Mouse (Mus musculus) erythroblast, adult 5-6 weeks (primary cell): ENCODE measurements around the gene Nr1i3. TPM values are rescaled to one million over a fixed set of nuclear protein-coding genes. Genes with fewer than 3 reads are reported as not detected.
A peak's percentile ranks its signal among the peaks of the same experiment; 100 is the strongest.
"Not testable (repeated sequence)": the region's sequence is repeated elsewhere in the genome, so short reads cannot be mapped to it uniquely, and the experiment has no call there.

Experiments used
- ATAC-seq: replicated peaks from 2 replicates; pipeline ENCODE4 v1.8.0; 2016; ENCODE audit warnings: moderate number of reproducible peaks, mild to moderate bottlenecking, moderate TSS enrichment, inconsistent platforms; ENCODE audit not compliant: poor library complexity, low FRiP score, severe bottlenecking
- total RNA-seq, 2 experiments: library from RNA; stranded (forward) in 1 of 2; stranded (reverse) in 1 of 2; fragments of 150-400 nt in 1 of 2; fragments of 200-764, 138-1000 nt in 1 of 2; gene quantifications; 2 replicates each; pipeline versions ENCODE4 v1.2.3 to v1.2.4; 2015 to 2017; ENCODE audit warnings: low replicate concordance in 2 of 2

The Nr1i3 gene
- total RNA-seq, 2 experiments from 2014 or later: not detected

DNA sequence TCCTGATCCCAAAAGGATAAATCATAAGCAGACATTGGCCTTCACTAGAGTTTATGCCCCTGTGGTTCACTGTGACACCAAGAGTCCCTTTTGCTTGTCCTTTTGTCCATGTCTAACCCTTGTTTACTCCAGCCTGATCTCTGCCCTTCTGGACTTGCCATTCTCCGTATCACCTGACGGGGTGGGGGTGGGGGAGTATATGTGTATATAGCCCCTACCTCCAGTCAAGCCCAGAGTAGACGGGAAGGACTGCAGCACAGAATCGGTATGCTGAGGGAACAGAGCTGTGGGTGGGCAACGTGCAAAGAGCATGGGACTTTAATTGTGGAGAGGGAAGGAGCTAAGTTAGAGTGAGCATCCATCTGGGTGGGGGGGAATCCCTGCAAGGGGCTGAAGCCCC, 11.1 kb downstream of the Nr1i3 start, which contains the start of gene Apoa2:
Gene Apoa2 (plus strand): TSS at position 198 of the 400 bp plus-strand sequence.
- ATAC-seq: no peak

- no peak for ATAC-seq
Measured at GRCm38 (mm10) chr1:171226780-171227179, 13.0 kb downstream of the Nr1i3 start.

GRCm38 (mm10) chr1:171227879-171228278, 14.1 kb downstream of the Nr1i3 start:
- no peak for ATAC-seq

DNA sequence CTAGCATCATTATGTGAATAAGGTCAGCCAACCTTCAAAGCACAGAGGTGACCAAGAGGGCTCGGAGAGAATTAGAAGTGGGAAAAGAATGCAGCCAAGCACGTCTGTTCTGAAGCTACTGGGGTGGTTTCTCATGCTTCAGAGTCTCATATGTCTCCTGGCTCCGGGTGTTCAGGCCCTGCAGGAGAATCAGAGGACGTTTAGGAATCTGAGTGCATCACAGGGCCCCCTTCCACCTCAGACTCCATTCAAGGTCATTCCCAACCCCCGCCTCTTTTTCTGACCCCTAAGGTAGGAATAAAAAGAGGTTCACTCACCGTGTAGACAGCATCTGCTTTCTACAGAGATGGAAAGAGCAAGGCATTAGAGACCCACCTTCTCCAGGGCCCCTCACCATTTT, 16.0 kb downstream of the Nr1i3 start:
- ATAC-seq: no peak

DNA sequence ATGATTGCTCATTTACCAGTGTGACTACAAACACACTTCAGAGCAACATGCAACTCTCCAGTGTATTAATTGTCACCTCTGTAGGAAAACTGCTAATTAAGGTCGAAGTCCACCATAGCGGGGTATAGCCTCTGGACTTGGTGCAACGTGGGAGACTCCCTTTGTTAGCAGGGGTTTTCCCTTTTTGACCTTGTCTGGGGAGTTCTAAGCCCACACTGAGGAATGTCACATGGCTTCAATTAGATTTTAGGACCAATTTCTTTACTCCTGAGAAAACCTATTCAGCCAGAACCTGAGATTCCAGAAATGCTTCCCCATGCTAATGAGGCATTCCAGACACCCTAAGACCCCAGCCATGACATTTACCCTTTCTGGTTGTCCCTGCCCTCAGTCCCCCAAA, 16.4 kb downstream of the Nr1i3 start:
- no peak for ATAC-seq

DNA sequence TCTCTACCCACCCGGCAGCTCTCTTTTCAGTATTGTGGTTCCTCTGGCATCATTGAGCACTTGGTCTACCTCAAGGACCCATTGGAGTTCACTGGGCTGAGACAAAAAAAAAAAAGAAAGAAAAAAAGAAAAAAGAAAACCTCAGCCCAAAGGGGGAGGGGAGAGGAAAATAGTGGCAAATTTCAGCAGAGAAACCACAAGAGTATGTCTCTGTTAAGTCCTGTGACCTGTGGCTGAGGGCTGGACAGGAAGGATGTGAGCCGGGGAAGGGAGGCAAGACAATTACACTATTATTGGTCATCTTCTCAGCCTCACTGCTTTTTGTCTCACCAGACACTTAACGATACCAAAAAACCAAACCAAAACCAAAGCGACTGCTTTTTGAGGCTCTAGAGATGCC, 18.1 kb downstream of the Nr1i3 start:
- ATAC-seq: no peak

DNA sequence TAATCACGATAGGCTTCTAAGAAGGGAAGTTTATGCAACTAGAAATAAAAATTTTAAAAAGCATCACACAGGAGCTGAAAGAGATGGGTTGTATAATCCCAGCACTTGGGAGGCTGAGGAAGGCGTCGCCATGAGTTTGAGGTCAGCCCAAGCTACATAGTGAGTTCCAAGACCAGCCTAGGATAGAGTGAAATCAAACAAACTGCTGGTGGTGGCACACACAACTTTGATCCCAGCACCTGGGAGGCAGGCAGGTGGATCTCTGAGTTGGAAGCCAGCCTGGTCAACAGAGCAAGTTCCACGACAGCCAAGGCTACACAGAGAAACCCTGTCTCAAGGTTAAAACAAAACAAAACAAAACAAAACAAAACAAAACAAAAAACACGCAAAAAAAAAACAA, 18.6 kb downstream of the Nr1i3 start:
- ATAC-seq: no peak

DNA sequence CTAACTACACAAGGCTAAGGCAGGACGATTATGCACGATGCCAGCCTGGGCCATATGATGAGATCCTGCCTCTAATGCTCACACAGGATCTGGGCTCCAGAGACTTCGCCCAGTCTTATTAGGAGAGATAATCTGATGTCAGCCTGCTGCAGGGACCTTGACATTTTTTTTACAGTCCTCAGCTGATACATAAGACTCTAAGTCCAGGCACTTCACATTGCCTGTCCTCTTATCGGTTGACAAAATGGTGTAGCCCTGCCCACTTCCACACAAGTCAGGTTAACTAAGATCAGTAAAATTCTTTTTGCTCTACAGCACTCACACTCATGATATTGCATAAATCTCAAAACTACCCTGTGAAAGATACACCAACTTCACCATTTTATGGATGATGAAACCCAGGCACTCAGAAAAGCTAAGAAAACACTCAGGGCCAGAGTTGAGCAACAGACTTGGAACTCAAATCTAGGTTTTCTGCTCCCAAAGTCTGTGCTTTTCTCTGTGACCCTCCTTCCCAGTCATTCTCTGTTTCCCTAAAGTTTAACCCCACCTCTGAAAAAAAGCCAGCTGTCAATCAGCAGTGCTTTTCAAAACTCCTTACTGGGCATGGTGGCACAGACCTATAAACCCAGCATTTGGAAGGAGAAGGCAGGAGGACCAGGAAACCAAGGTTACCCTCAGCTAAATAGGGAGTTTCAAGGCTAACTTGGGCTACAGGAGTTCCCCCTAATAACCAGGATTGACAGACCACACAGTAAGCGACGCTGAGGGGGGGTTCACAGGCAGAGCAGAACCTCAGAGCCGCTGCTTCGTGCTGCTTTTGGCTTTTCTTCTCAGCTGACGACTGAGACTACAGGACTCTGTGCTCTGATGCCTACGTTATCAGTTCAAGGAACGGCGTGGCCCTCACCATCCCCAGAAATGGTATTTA, 19.3 kb downstream of the Nr1i3 start:
- no peak for ATAC-seq

DNA sequence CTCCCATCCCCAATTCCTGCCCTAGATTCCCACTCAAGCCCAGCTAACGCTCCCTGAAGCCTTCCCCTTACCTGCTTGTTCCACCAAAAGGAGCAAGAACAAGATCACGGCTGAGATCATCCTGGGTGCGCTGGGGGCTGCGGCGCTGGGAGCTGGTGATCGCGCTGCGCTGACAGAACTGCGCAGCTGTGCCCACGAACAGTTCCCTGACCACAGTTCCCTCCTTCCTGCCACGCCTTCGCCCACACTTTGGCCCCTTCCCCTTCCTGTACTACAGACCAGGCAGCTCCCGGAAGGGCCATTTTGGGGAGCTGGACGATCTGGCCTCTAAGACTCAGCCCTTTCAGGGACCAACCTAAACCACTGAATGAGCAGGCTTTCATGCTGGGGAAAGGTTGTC, 20.4 kb downstream of the Nr1i3 start, which contains the start of gene Fcer1g:
Gene Fcer1g (minus strand): TSS at position 240 of the 400 bp plus-strand sequence.
- no peak for ATAC-seq

DNA sequence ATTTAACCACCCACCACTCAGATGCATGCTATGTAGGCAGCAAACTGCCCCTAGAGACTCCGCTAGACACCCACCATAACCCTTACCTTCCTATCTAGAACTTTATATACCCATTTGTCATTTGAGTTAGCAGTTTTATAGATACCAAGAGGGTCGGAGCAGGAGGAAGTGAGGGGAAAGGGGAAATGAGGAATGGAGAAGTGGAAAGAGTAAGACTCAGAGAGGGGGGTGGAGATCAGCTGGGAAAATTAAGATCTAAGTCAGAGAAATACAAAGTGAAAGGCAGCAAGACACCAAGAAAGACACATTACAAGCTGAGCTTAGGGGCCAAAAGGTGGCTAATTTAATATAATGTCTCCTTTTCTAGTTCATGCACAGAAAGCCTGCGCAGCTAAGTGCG, 20.8 kb downstream of the Nr1i3 start:
- no peak for ATAC-seq

DNA sequence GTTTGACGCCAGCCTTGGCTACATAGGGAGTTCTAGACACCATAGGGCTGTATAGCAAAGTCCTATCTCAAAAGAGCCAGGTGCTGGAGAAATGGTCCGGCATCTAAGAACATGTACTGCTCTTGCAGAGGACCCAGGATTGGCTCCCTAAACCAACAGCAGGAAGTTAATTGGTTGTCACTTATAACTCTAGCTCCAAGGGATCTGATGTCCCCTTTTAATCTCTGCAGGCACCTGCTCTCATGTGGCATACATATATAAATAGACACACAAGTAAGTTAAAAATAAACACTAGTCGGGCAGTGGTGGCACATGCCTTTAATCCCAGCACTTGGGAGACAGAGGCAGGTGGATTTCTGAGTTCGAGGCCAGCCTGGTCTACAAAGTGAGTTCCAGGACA, 22.0 kb downstream of the Nr1i3 start:
- no peak for ATAC-seq

GRCm38 (mm10) chr1:171237438-171237837, 23.7 kb downstream of the Nr1i3 start:
- no peak for ATAC-seq

DNA sequence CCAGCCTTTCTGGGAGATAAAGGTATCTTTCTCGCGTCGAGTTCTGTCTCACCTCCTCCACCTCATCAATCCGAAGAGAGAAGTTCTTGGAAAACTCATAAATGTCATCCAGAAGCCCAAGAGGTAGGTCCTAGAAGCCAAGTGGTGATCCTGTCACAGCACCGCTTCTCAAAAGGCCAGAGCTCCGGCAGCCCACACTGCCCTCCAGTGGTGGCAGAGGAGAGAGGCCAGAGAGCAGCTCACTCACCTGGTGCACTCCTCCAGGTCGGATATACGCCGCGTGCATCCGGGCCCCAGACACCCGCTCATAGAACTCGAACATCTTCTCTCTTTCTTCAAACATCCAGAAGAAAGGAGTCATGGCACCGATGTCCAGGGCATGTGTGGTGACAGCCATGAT, 24.7 kb downstream of the Nr1i3 start:
- peak; percentile 87 for ATAC-seq

- ATAC-seq: no peak
Measured at GRCm38 (mm10) chr1:171239992-171240744, 26.4 kb downstream of the Nr1i3 start.

GRCm38 (mm10) chr1:171240911-171241310, 27.1 kb downstream of the Nr1i3 start:
- no peak for ATAC-seq

- ATAC-seq: not testable (repeated sequence)
Measured at GRCm38 (mm10) chr1:171241952-171242351, 28.2 kb downstream of the Nr1i3 start.

GRCm38 (mm10) chr1:171245353-171245752, 31.6 kb downstream of the Nr1i3 start:
- no peak for ATAC-seq

DNA sequence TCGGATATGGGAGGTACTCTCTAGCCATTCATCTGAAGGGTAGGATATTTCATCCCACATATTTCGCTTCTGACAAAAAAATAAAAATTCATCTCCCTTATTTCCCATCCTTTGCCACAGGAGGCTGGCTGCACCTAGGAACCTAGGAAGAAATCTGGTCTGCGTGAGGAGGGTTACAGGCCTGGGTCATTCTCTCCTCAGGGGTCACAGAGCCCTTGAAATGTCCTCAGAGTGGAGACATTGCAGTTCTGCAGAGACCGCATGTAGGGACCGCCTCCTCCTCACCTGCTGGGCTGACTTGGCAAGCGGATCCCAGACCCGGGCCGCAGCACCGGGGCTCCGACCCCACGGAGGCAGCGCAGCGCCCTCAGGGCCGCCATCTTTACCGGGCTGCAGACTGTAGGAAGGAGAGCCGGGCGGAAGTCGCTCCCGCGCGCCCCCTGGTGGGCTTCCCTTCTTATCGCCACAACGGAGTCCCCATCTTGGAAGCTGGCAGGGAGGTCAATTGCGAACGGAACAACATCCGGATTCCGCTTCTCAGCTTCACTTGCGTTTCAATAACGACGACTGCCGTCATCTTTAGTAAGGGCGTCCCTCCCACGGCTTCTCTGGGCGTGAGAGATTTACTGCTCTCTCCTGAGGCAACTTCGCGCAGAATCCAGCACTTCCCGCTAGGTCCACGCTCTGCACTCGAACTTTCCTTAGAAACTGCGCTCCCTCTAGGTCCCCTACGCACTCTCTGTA, 33.1 kb downstream of the Nr1i3 start:
- peak; percentile 94 for ATAC-seq

DNA sequence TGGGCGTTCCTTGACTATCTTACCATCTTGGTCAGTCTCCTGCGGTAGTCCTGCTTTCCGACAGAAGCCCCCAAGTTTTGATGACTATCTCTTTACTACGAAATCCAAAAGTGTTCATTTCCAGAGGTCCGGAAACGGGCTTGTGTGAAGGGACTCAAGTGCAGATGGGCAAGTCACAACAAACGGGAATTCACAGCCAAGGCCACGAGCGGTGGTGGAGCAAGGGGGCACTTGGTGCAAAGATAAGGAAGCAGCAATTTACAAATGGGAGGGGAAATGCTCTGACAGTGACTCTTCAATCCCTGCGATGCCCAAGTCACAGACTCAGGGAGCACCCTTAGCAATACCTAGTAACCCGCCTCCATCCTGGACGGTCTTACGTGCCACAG, 33.7 kb downstream of the Nr1i3 start:
- peak; percentile 12 for ATAC-seq

GRCm38 (mm10) chr1:171247916-171248315, 34.1 kb downstream of the Nr1i3 start:
- no peak for ATAC-seq
